Mouse (Mus musculus): ENCODE data around the gene Setd3. TPM values are rescaled to one million over a fixed set of nuclear protein-coding genes. Genes with fewer than 3 reads are reported as not detected.

Setd3 gene
- polyA plus RNA-seq, 1 experiment from 2014 or later, result 81.5 TPM

DNA sequence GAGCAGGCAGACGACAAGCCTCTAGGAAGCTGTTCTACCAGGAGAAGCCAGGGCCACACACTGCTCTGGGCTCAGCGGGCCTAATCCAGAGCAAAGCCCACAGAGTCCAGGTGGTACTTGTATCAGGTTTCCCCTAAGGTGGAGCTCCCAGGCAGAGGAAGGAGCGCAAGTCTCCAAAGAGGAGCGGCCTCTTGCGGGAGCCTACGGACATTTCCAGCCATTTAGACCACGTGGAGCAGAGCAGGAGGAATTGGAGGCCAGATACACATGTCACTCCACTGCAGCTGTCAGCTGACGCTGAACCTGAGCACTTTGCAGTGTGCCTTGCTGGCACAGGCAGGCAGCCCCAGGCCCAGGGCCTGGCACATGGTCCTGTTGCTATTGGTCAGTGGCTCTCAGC is 36.0 kb upstream of the Setd3 start:
- no peaks in the 10 kb centered on the region for H3K27me3 ChIP-seq (replicated peaks; ENCODE audit: low read depth, poor library complexity, severe bottlenecking)

DNA sequence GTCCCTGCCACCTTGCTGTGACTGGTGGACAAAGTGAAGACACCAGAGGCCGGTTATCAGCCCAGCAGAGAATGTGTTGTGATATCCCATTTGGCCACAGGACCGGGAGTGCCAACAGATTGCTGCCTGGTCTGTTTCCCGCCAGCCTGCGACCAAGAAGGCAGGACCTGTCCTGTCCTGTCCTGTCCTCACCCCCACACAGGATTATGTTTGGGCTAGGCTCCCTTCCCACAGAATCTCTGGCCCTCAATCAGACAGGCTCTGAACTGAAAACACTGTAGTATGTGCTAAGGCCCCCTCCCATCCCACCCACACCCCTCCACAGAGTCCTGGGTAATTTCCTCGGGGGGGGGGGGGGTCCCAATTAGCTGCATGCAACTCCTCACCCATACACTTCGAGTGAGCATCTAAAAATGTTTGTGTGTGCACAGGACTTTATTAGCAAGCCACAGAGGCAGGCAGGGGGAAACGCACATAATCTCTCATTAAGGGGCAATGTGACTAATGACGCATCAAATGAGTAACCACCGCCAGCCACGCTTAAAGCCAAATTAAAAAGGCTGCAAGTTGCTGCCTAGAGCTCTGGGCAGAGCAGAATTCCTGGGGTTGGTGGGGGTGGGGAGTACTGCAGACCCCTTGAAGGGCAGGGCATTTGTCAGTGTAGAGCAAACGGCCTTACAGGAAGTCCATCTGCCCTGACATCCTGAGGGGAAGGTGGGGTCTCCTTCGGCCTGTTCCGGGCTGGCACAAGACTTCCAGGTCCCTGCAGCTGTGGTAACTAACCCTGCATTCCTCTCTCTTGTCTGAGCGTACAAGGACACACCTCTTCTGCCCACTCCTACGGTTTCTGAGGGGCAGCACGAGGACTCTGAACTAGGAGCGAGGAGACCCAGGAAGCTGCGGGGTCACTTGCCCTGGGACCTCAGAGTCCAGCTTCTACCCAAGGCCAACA is 34.3 kb upstream of the Setd3 start:
- WGBS, result 42% methylated on average over 18 of the region's 18 CpGs
- DNase-seq (ENCODE audit: low spot score), result no peak
- Histone ChIP-seq H3K9me3 (no peaks in the 10 kb centered on the region), H3K27ac (replicated peaks) (peak overlapping the region; percentile 72), H3K4me3 (no peak overlapping the region), H3K4me1 (peaks cover 90% of the 10 kb centered on the region), H3K36me3 (replicated peaks) (peaks cover 14% of the 10 kb centered on the region; the same call in 1 of the 2 replicates), H3K27me3 (replicated peaks; ENCODE audit: low read depth, poor library complexity, severe bottlenecking) (no peaks in the 10 kb centered on the region)

More for the DNA sequence above, 36.0 kb upstream of the Setd3 start:
- WGBS, result 40% methylated on average over 8 of the region's 8 CpGs
- H3K27ac ChIP-seq (replicated peaks), result peak overlapping the region; percentile 72
- peak; percentile 46 for DNase-seq (ENCODE audit: low spot score)
- peaks cover 93% of the 10 kb centered on the region for H3K4me1 ChIP-seq
- H3K9me3 ChIP-seq, result no peaks in the 10 kb centered on the region
- peaks cover 13% of the 10 kb centered on the region; the same call in 1 of the 2 replicates for H3K36me3 ChIP-seq (replicated peaks)
- H3K4me3 ChIP-seq, result no peak overlapping the region

GRCm38 (mm10) chr12:108212476-108212875 is 33.4 kb upstream of the Setd3 start:
- no peaks in the 10 kb centered on the region for H3K9me3 ChIP-seq
- peaks cover 81% of the 10 kb centered on the region for H3K4me1 ChIP-seq
- no peaks in the 10 kb centered on the region for H3K27me3 ChIP-seq (replicated peaks; ENCODE audit: low read depth, poor library complexity, severe bottlenecking)
- DNase-seq (ENCODE audit: low spot score), result no peak
- H3K27ac ChIP-seq (replicated peaks), result peak overlapping the region; percentile 73
- no peak overlapping the region for H3K4me3 ChIP-seq
- H3K36me3 ChIP-seq (replicated peaks), result peaks cover 20% of the 10 kb centered on the region
- 88% methylated on average over 6 of the region's 6 CpGs for WGBS

DNA sequence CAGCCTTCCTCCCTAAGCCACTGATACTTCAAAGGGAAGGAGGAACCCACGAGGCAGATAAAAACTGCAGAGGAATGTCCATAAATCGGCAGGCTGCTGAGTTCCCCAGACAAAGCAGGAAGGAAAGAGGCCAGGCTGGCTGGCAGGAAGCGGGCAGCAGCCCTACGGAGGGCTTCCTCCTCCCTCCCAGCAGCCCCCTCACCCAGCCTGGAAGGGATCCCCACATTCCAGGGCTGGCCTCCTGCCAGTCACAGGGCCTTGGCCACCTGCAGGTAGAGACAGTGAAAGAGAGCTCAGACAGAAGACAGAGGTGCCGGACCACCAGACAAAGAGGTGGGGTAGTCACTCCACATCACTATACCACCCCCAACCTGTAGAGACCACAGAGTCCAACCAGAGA is 33.0 kb upstream of the Setd3 start:
- Histone ChIP-seq H3K4me3 (no peak overlapping the region), H3K27me3 (replicated peaks; ENCODE audit: low read depth, poor library complexity, severe bottlenecking) (no peaks in the 10 kb centered on the region), H3K9me3 (no peaks in the 10 kb centered on the region), H3K4me1 (peaks cover 77% of the 10 kb centered on the region), H3K36me3 (replicated peaks) (peaks cover 24% of the 10 kb centered on the region), H3K27ac (replicated peaks) (peak overlapping the region; percentile 73)
- DNase-seq (ENCODE audit: low spot score), result no peak
- 63% methylated on average over 5 of the region's 5 CpGs for WGBS

- H3K36me3 ChIP-seq (replicated peaks), result peaks cover 38% of the 10 kb centered on the region
- no peak overlapping the region for H3K27ac ChIP-seq (replicated peaks)
- no peak for DNase-seq (ENCODE audit: low spot score)
- 91% methylated on average over 15 of the region's 15 CpGs for WGBS
- H3K4me3 ChIP-seq, result no peak overlapping the region
- no peaks in the 10 kb centered on the region for H3K27me3 ChIP-seq (replicated peaks; ENCODE audit: low read depth, poor library complexity, severe bottlenecking)
- no peaks in the 10 kb centered on the region for H3K9me3 ChIP-seq
- H3K4me1 ChIP-seq, result peaks cover 68% of the 10 kb centered on the region
Measured at GRCm38 (mm10) chr12:108210623-108211022, 31.5 kb upstream of the Setd3 start.

DNA sequence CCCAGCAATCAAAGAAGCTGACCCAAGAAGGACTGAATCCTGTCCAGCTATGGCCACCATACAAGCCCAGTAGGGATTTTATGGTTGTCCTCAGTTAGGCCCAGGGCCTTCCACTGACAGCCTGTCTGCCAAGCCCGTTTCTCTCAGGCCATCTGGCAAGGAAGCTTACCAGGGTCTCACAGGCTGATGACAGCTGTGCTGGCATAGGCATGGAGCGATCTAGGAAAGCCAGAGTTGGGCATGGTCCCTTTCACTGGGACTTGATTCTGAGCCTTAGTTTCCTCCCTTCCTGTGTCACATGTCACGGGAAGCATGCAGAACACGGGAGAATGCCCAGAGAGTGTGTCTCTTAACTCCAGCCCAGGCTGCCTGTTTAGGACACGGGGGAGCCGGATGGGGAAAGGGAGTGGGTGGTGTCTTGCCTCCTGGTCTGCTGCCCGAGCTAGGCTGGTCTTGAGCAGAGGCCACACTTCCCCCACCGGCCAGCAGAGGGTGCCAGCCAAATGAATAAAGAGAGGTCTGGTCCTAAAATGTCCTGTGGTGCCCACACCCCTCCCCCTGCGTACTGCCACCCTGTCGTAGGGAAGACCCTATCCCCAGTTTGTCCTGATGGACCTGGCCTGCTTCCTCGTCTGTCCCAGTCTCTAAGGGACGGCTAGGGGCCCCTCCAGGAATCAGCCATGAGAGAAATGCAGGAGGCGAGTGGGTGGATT is 29.8 kb upstream of the Setd3 start:
- Histone ChIP-seq H3K4me1 (peaks cover 61% of the 10 kb centered on the region), H3K36me3 (replicated peaks) (peaks cover 56% of the 10 kb centered on the region), H3K9me3 (no peaks in the 10 kb centered on the region), H3K27ac (replicated peaks) (no peak overlapping the region), H3K4me3 (no peak overlapping the region), H3K27me3 (replicated peaks; ENCODE audit: low read depth, poor library complexity, severe bottlenecking) (no peaks in the 10 kb centered on the region)
- DNase-seq (ENCODE audit: low spot score), result peak; percentile 81
- WGBS, result 40% methylated on average over 13 of the region's 13 CpGs

GRCm38 (mm10) chr12:108208216-108208615 is 29.1 kb upstream of the Setd3 start:
- Histone ChIP-seq H3K9me3 (no peaks in the 10 kb centered on the region), H3K27ac (replicated peaks) (no peak overlapping the region), H3K36me3 (replicated peaks) (peaks cover 60% of the 10 kb centered on the region), H3K4me1 (peaks cover 54% of the 10 kb centered on the region), H3K27me3 (replicated peaks; ENCODE audit: low read depth, poor library complexity, severe bottlenecking) (no peaks in the 10 kb centered on the region), H3K4me3 (no peak overlapping the region)
- DNase-seq (ENCODE audit: low spot score), result no peak
- 87% methylated on average over 9 of the region's 9 CpGs for WGBS

DNA sequence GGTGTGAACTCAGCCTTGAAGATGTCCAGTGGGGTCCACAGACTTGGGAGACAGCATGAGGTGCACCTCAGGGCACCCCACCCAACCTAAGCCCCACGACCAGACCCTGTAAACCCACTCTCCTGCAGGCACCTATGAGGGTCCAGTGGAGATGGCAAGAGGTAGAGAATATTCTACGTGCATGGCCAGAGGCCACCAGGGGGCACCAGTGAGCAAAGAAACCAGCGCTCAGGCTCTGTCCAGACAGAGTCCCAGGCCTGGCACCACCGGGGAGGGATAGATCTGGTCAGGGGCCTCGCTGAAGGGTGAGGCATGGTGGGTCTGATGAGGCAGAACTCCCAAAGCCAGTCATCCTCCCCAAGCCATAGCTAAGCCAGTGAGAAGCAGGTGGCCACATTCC is 27.5 kb upstream of the Setd3 start:
- Histone ChIP-seq H3K4me1 (peaks cover 39% of the 10 kb centered on the region), H3K9me3 (no peaks in the 10 kb centered on the region), H3K4me3 (no peak overlapping the region), H3K36me3 (replicated peaks) (peaks cover 76% of the 10 kb centered on the region), H3K27ac (replicated peaks) (no peak overlapping the region), H3K27me3 (replicated peaks; ENCODE audit: low read depth, poor library complexity, severe bottlenecking) (no peaks in the 10 kb centered on the region)
- 15% methylated on average over 5 of the region's 5 CpGs for WGBS
- DNase-seq (ENCODE audit: low spot score), result peak; percentile 87

GRCm38 (mm10) chr12:108204978-108205377 is 25.9 kb upstream of the Setd3 start:
- Histone ChIP-seq H3K27me3 (replicated peaks; ENCODE audit: low read depth, poor library complexity, severe bottlenecking) (no peaks in the 10 kb centered on the region), H3K4me1 (peaks cover 24% of the 10 kb centered on the region), H3K27ac (replicated peaks) (no peak overlapping the region), H3K4me3 (no peak overlapping the region), H3K9me3 (no peaks in the 10 kb centered on the region), H3K36me3 (replicated peaks) (peaks cover 78% of the 10 kb centered on the region)
- peak; percentile 8 for DNase-seq (ENCODE audit: low spot score)
- WGBS, result 78% methylated on average over 12 of the region's 12 CpGs

DNA sequence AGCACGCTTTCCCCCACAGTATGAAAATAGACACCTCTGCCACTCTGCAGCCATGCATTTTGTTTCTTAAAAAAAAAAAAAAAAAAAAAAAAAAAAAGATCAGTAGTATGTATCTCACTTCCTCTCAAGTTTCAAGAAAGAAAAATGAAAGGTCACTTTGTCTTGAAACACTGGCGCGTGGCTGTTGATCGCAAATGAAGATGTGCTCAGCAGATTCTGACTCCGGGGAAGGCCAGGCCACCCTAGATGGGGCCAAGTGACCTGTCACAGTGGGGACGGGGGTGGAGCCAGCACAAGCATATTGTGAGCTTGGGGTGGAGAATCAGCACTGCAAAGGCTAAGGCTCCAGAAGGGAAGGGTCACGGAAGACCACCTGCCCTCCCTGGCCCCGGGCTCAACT is 24.8 kb upstream of the Setd3 start:
- H3K4me3 ChIP-seq, result no peak overlapping the region
- H3K36me3 ChIP-seq (replicated peaks), result peaks cover 89% of the 10 kb centered on the region
- peaks cover 14% of the 10 kb centered on the region for H3K4me1 ChIP-seq
- H3K27ac ChIP-seq (replicated peaks), result no peak overlapping the region
- H3K27me3 ChIP-seq (replicated peaks; ENCODE audit: low read depth, poor library complexity, severe bottlenecking), result no peaks in the 10 kb centered on the region
- no peaks in the 10 kb centered on the region for H3K9me3 ChIP-seq
- DNase-seq (ENCODE audit: low spot score), result no peak
- WGBS, result 71% methylated on average over 8 of the region's 8 CpGs

DNA sequence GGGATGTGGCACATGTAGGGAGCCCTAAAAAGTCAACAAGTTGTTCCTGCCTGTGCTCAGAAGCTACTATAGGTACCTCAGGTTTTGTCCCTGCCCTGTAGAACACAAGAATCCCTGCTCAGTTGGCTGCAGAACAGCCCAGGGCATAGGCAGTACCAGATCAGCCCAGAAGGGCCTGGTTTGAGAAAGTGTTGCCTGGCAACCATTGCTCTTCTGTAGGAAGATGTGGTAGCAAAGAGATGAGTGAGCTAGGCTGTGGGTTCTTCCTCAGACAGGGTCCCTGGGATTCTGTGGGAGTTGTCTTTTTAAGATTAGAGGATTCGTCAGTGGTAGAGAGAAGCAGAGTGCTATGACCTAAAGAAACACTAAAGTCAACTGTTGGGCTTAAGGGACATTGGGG is 21.0 kb upstream of the Setd3 start:
- WGBS, result 95% methylated on average over 1 of the region's 1 CpGs
- peaks cover 6% of the 10 kb centered on the region for H3K4me1 ChIP-seq
- no peak overlapping the region for H3K4me3 ChIP-seq
- peaks cover 98% of the 10 kb centered on the region for H3K36me3 ChIP-seq (replicated peaks)
- no peaks in the 10 kb centered on the region for H3K9me3 ChIP-seq
- H3K27ac ChIP-seq (replicated peaks), result no peak overlapping the region
- no peak for DNase-seq (ENCODE audit: low spot score)
- no peaks in the 10 kb centered on the region for H3K27me3 ChIP-seq (replicated peaks; ENCODE audit: low read depth, poor library complexity, severe bottlenecking)

DNA sequence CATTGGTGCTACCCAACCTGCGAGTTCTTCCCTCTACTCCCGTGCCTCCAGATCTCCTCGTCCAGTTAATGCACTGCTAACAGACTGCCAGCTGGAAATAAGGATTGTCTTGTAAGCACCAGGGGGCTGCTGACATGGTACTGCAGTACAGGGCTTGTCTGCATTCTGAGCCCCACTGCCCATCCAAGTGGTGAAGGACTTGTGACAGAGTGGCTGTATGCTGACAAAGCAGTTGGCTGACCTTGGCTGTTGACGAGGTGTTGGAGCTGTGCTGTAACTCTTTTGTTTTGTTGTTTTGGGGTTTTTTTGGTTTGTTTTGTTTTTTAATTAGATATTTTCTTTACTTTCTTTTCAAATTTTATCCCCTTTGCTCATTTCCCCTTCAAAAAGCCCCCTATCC is 19.3 kb upstream of the Setd3 start:
- DNase-seq (ENCODE audit: low spot score), result no peak
- Histone ChIP-seq H3K27me3 (replicated peaks; ENCODE audit: low read depth, poor library complexity, severe bottlenecking) (no peaks in the 10 kb centered on the region), H3K4me1 (no peaks in the 10 kb centered on the region), H3K4me3 (no peak overlapping the region), H3K36me3 (replicated peaks) (peaks cover 100% of the 10 kb centered on the region), H3K27ac (replicated peaks) (no peak overlapping the region), H3K9me3 (no peaks in the 10 kb centered on the region)
- 91% methylated on average over 4 of the region's 4 CpGs for WGBS

- no peak overlapping the region for H3K27ac ChIP-seq (replicated peaks)
- H3K9me3 ChIP-seq, result no peaks in the 10 kb centered on the region
- no peaks in the 10 kb centered on the region for H3K27me3 ChIP-seq (replicated peaks; ENCODE audit: low read depth, poor library complexity, severe bottlenecking)
- no peaks in the 10 kb centered on the region for H3K4me1 ChIP-seq
- no peak for DNase-seq (ENCODE audit: low spot score)
- WGBS, result 94% methylated on average over 11 of the region's 11 CpGs
- H3K4me3 ChIP-seq, result no peak overlapping the region
- peaks cover 100% of the 10 kb centered on the region for H3K36me3 ChIP-seq (replicated peaks)
Measured at GRCm38 (mm10) chr12:108195761-108196160, 16.6 kb upstream of the Setd3 start.
